ENCODE assay signal across 12 mouse cellular contexts in genomic region chr4:141869436-141870215, GRCm38 (mm10). TPM values are rescaled to one million over a fixed set of nuclear protein-coding genes. Genes with fewer than 3 reads are reported as not detected.
DNase-seq lines count a peak whose midpoint lies in the region; ATAC-seq and TF ChIP-seq lines count a peak whose summit lies in the region.
"Had no signal": no experiment of that assay in that cellular context is flagged by ENCODE, and none has a peak within 500 bp of the region (broad histone marks: within the 10 kb centered on the region; RNA-seq: fewer than 3 reads in every experiment).

No protein-coding gene starts in this region.

- TF ChIP-seq POLR2A in embryonic fibroblast, embryonic 13.5 days (IDR thresholded peaks at IDR 0.05; ENCODE audit: low read depth, low read length): no peak

- no peaks in the 10 kb centered on the region for H3K27me3 ChIP-seq in heart, embryonic 14.5 days (ENCODE audit: control insufficient read depth, insufficient read depth, low read length)
- no peaks in the 10 kb centered on the region for H3K27me3 ChIP-seq in midbrain, embryonic 13.5 days
- H3K27me3 ChIP-seq in midbrain, embryonic 11.5 days (ENCODE audit: control insufficient read depth, insufficient read depth, low read length): no peaks in the 10 kb centered on the region
- H3K27me3 ChIP-seq in stomach, embryonic 14.5 days (ENCODE audit: control insufficient read depth, insufficient read depth, low read length): no peaks in the 10 kb centered on the region

- no peak overlapping the region for H3K4me3 ChIP-seq in heart, embryonic 14.5 days (ENCODE audit: control insufficient read depth in 1 of 2, insufficient read depth in 1 of 2, low read depth in 1 of 2, low read length in 2 of 2)
- H3K4me3 ChIP-seq in midbrain, embryonic 13.5 days (replicated peaks): no peak overlapping the region
- no peak overlapping the region for H3K4me3 ChIP-seq in midbrain, embryonic 11.5 days (ENCODE audit: low read depth, low read length)
- H3K4me3 ChIP-seq in embryonic fibroblast, embryonic 13.5 days (ENCODE audit: insufficient read depth, low read length): no peak overlapping the region
- no peak overlapping the region for H3K4me3 ChIP-seq in stomach, embryonic 14.5 days (ENCODE audit: low read depth, low read length)
- H3K4me3 ChIP-seq: erythroblast, embryonic 14.5 days had no signal

- WGBS in heart, embryonic 14.5 days: 41% methylated on average over 5 of the region's 5 CpGs
- WGBS in midbrain, embryonic 13.5 days: 90% methylated on average over 5 of the region's 5 CpGs
- WGBS in midbrain, embryonic 11.5 days: 76% methylated on average over 5 of the region's 5 CpGs
- WGBS in stomach, embryonic 14.5 days: 70% methylated on average over 5 of the region's 5 CpGs

- H3K4me2 ChIP-seq in heart, embryonic 14.5 days (ENCODE audit: low read length): no peak overlapping the region
- H3K4me2 ChIP-seq in midbrain, embryonic 13.5 days (replicated peaks): no peak overlapping the region; the same call in 1 of the 2 replicates
- H3K4me2 ChIP-seq in midbrain, embryonic 11.5 days: no peak overlapping the region
- H3K4me2 ChIP-seq in stomach, embryonic 14.5 days (replicated peaks; ENCODE audit: low read depth, low read length): no peak overlapping the region
- H3K4me2 ChIP-seq: hindbrain, embryonic 14.5 days had no signal

- peaks cover 62 to 79% of the 10 kb centered on the region in 2 experiments for H3K4me1 ChIP-seq in heart, embryonic 14.5 days (ENCODE audit: control insufficient read depth in 2 of 2, insufficient read depth in 2 of 2, low read length in 2 of 2)
- H3K4me1 ChIP-seq in midbrain, embryonic 13.5 days (replicated peaks): peaks cover 77% of the 10 kb centered on the region
- H3K4me1 ChIP-seq in midbrain, embryonic 11.5 days (ENCODE audit: control insufficient read depth, insufficient read depth, low read length): peaks cover 25% of the 10 kb centered on the region
- H3K4me1 ChIP-seq in embryonic fibroblast, embryonic 13.5 days (ENCODE audit: control insufficient read depth, insufficient read depth, low read length): peaks cover 7% of the 10 kb centered on the region; the same call in 1 of the 2 replicates
- H3K4me1 ChIP-seq in stomach, embryonic 14.5 days (ENCODE audit: control insufficient read depth, insufficient read depth, low read length): peaks cover 57% of the 10 kb centered on the region

- H3K9ac ChIP-seq in heart, embryonic 14.5 days (ENCODE audit: low read length): peak overlapping the region; percentile 3; the same call in 1 of the 2 replicates
- 0 out of 2 replicates have a peak overlapping the region, but pooled peaks have one; percentile 34 for H3K9ac ChIP-seq in midbrain, embryonic 13.5 days (replicated peaks)
- no peak overlapping the region for H3K9ac ChIP-seq in midbrain, embryonic 11.5 days (ENCODE audit: low read length)
- H3K9ac ChIP-seq in stomach, embryonic 14.5 days (replicated peaks; ENCODE audit: low read depth, low read length): no peak overlapping the region
- H3K9ac ChIP-seq: hindbrain, embryonic 14.5 days; liver, embryonic 14.5 days had no signal

- H3K27ac ChIP-seq in heart, embryonic 14.5 days (replicated peaks in 1 of 2; ENCODE audit: control insufficient read depth in 1 of 2, insufficient read depth in 1 of 2, low read depth in 2 of 2, low read length in 2 of 2): 0 out of 4 replicates have a peak overlapping the region, but pooled peaks of 1 of the 2 experiments have one; percentile 38
- peak overlapping the region; percentile 44; the same call in 1 of the 2 replicates for H3K27ac ChIP-seq in midbrain, embryonic 13.5 days
- no peak overlapping the region for H3K27ac ChIP-seq in midbrain, embryonic 11.5 days (ENCODE audit: low read depth, low read length)
- H3K27ac ChIP-seq in embryonic fibroblast, embryonic 13.5 days (ENCODE audit: insufficient read depth, low read length): 0 out of 2 replicates have a peak overlapping the region, but pooled peaks have one; percentile 15
- peak overlapping the region; percentile 39; the same call in 1 of the 2 replicates for H3K27ac ChIP-seq in stomach, embryonic 14.5 days (ENCODE audit: low read length)
- H3K27ac ChIP-seq: hindbrain, embryonic 14.5 days; liver, embryonic 14.5 days had no signal

- DNase-seq in heart, postnatal 14 days: no peak
- DNase-seq in midbrain, embryonic 11.5 days (ENCODE audit: low spot score, missing footprints): no peak
- DNase-seq in thymus, postnatal 4 days: no peak
- no peak for DNase-seq in thymus, postnatal 36 days

- intact Hi-C loops in heart, postnatal 14 days (cut with DNase I): loop anchor here (5.0 kb wide), 1 partner anchor 48 kb away; no protein-coding TSS in a partner anchor

- H3K9me3 ChIP-seq in heart, embryonic 14.5 days (ENCODE audit: control insufficient read depth, low read length): no peaks in the 10 kb centered on the region
- no peaks in the 10 kb centered on the region for H3K9me3 ChIP-seq in midbrain, embryonic 13.5 days
- no peaks in the 10 kb centered on the region for H3K9me3 ChIP-seq in midbrain, embryonic 11.5 days (ENCODE audit: control insufficient read depth, low read length)
- no peaks in the 10 kb centered on the region for H3K9me3 ChIP-seq in stomach, embryonic 14.5 days (ENCODE audit: control insufficient read depth, low read depth, low read length)

- peaks cover 31% of the 10 kb centered on the region for H3K36me3 ChIP-seq in heart, embryonic 14.5 days (ENCODE audit: control insufficient read depth, insufficient read depth, low read length)
- H3K36me3 ChIP-seq in midbrain, embryonic 13.5 days: peaks cover 8% of the 10 kb centered on the region; the same call in 1 of the 2 replicates
- no peaks in the 10 kb centered on the region for H3K36me3 ChIP-seq in midbrain, embryonic 11.5 days (ENCODE audit: control insufficient read depth, insufficient read depth, low read length)
- H3K36me3 ChIP-seq in stomach, embryonic 14.5 days (ENCODE audit: control insufficient read depth, insufficient read depth, low read length): peaks cover 9% of the 10 kb centered on the region; the same call in 1 of the 2 replicates

- TF ChIP-seq CTCF in embryonic fibroblast, embryonic 13.5 days (IDR thresholded peaks at IDR 0.05; ENCODE audit: borderline replicate concordance, insufficient read depth, low read length): no peak

- no peak for ATAC-seq in heart, embryonic 14.5 days (ENCODE audit: insufficient number of reproducible peaks, insufficient read depth, low FRiP score, low read depth)
- no peak for ATAC-seq in midbrain, embryonic 13.5 days
- ATAC-seq in midbrain, embryonic 11.5 days (ENCODE audit: low FRiP score): no peak
- ATAC-seq in stomach, embryonic 14.5 days (ENCODE audit: insufficient number of reproducible peaks, insufficient read depth, low FRiP score, low read depth): no peak

RNA-seq across cellular contexts. Expression of gene Efhd2, which starts 5.1 kb away (rescaled TPM):
- 33.2 and 43.6 TPM in 2 replicates for polyA plus RNA-seq in heart, embryonic 14.5 days (2014; fragmentation: Nextera tagmentation; extraction: Ambion mirVana)
- 10 to 100 TPM; 22.1 to 22.6 TPM for total RNA-seq in heart, postnatal 14 days (2021)
- polyA plus RNA-seq in midbrain, embryonic 13.5 days (2015; fragmentation: Nextera tagmentation; extraction: Ambion mirVana): 72.6 and 89.7 TPM in 2 replicates
- 34.7 and 36.3 TPM in 2 replicates for polyA plus RNA-seq in midbrain, embryonic 11.5 days (2014; fragmentation: Nextera tagmentation; extraction: Ambion mirVana)
- 25.3 and 28.7 TPM in 2 replicates for polyA plus RNA-seq in embryonic fibroblast, embryonic 13.5 days (2011; ENCODE audit: insufficient read length, low read depth, missing spikeins)
- polyA plus RNA-seq in stomach, embryonic 14.5 days (2014; fragmentation: Nextera tagmentation; extraction: Ambion mirVana): 58.8 and 65.0 TPM in 2 replicates

RNA-seq across cellular contexts. Expression of gene Ctrc, which starts 23.5 kb away (rescaled TPM):
- polyA plus RNA-seq in heart, embryonic 14.5 days (2014; fragmentation: Nextera tagmentation; extraction: Ambion mirVana): not detected in 2 replicates
- total RNA-seq in heart, postnatal 14 days (2021): not detected
- not detected in 2 replicates for polyA plus RNA-seq in midbrain, embryonic 13.5 days (2015; fragmentation: Nextera tagmentation; extraction: Ambion mirVana)
- not detected in 2 replicates for polyA plus RNA-seq in midbrain, embryonic 11.5 days (2014; fragmentation: Nextera tagmentation; extraction: Ambion mirVana)
- polyA plus RNA-seq in embryonic fibroblast, embryonic 13.5 days (2011; ENCODE audit: insufficient read length, low read depth, missing spikeins): not detected in 2 replicates
- not detected in 2 replicates for polyA plus RNA-seq in stomach, embryonic 14.5 days (2014; fragmentation: Nextera tagmentation; extraction: Ambion mirVana)
- polyA plus RNA-seq: erythroblast, embryonic 14.5 days; hindbrain, embryonic 14.5 days; liver, embryonic 14.5 days; neural tube, embryonic 14.5 days had no signal

RNA-seq across cellular contexts. Expression of gene Cela2a, which starts 43.7 kb away (rescaled TPM):
- polyA plus RNA-seq in heart, embryonic 14.5 days (2014; fragmentation: Nextera tagmentation; extraction: Ambion mirVana): not detected in 2 replicates
- total RNA-seq in heart, postnatal 14 days (2021): not detected
- not detected in 2 replicates for polyA plus RNA-seq in midbrain, embryonic 13.5 days (2015; fragmentation: Nextera tagmentation; extraction: Ambion mirVana)
- polyA plus RNA-seq in midbrain, embryonic 11.5 days (2014; fragmentation: Nextera tagmentation; extraction: Ambion mirVana): not detected in 2 replicates
- polyA plus RNA-seq in embryonic fibroblast, embryonic 13.5 days (2011; ENCODE audit: insufficient read length, low read depth, missing spikeins): not detected in 2 replicates
- polyA plus RNA-seq in stomach, embryonic 14.5 days (2014; fragmentation: Nextera tagmentation; extraction: Ambion mirVana): 0.73 TPM in 1 of 2 replicates, not detected in the other
- polyA plus RNA-seq: erythroblast, embryonic 14.5 days; hindbrain, embryonic 14.5 days; liver, embryonic 14.5 days; neural tube, embryonic 14.5 days had no signal

Comparison
In these comparisons a context has a peak if more than half of its experiments do, and no peak if none do; other contexts are left out.
1. H3K9ac ChIP-seq: peak in heart, embryonic 14.5 days (single experiment) and midbrain, embryonic 13.5 days (single experiment); none in midbrain, embryonic 11.5 days (single experiment) and stomach, embryonic 14.5 days (single experiment).